Mouse (Mus musculus) T-cell, adult 2 months (primary cell): Measurements from ENCODE around the gene Tmem214.
A peak's percentile ranks its signal among the peaks of the same experiment; 100 is the strongest.

Source experiments
- DNase-seq: peaks from one replicate; pipeline ENCODE4 v3.0.0; 2022; ENCODE audit warnings: low spot score

The Tmem214 gene

GRCm38 (mm10) chr5:30915456-30915855, 47.6 kb downstream of the Tmem214 start:
- peak; percentile 12 for DNase-seq

GRCm38 (mm10) chr5:30915974-30916433, 48.2 kb downstream of the Tmem214 start:
- DNase-seq: peak; percentile 52

GRCm38 (mm10) chr5:30916841-30917240, 49.0 kb downstream of the Tmem214 start:
- DNase-seq: no peak

- no peak for DNase-seq
Observed at GRCm38 (mm10) chr5:30917348-30917747, 49.5 kb downstream of the Tmem214 start.

- DNase-seq: no peak
Observed at GRCm38 (mm10) chr5:30917891-30918670, 50.3 kb downstream of the Tmem214 start.

- DNase-seq: no peak
Observed at GRCm38 (mm10) chr5:30918691-30919090, 50.9 kb downstream of the Tmem214 start.

- no peak for DNase-seq
Observed at GRCm38 (mm10) chr5:30919831-30920614, 52.2 kb downstream of the Tmem214 start.

GRCm38 (mm10) chr5:30920621-30921020, 52.8 kb downstream of the Tmem214 start:
- DNase-seq: no peak

- peak; percentile 89 for DNase-seq
Observed at GRCm38 (mm10) chr5:30921256-30922033, 53.6 kb downstream of the Tmem214 start, which contains the start of gene Khk. Gene Khk (plus strand): TSS chr5:30921431.

GRCm38 (mm10) chr5:30922581-30923041, 54.8 kb downstream of the Tmem214 start:
- no peak for DNase-seq

- no peak for DNase-seq
Observed at GRCm38 (mm10) chr5:30923119-30923518, 55.3 kb downstream of the Tmem214 start.

GRCm38 (mm10) chr5:30924614-30925013, 56.8 kb downstream of the Tmem214 start:
- no peak for DNase-seq

- DNase-seq: no peak
Observed at GRCm38 (mm10) chr5:30925217-30925616, 57.4 kb downstream of the Tmem214 start.

- DNase-seq: no peak
Observed at GRCm38 (mm10) chr5:30926073-30926472, 58.3 kb downstream of the Tmem214 start.

- no peak for DNase-seq
Observed at GRCm38 (mm10) chr5:30927945-30928529, 60.2 kb downstream of the Tmem214 start.
